Mouse (Mus musculus): ENCODE data around the gene Gm17490.

The Gm17490 gene

DNA sequence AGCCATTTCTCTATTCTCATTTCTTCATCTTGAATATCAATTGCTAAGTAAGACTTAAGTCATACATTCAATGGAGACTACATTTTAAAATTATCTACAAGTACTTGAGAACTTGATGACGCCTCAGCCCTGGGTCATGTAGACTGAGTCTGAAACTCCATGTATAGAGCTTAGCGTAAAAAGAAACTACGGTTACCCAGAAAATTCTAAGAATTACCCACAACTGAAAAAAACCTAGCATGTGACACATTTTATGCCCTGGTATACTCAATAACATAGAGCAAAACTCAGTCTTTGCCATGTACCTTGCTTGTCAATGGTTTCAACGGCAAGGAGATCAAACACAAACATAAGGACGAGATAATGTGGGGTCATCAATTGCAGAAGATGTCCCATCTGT, at the start of gene Gm17490:
Gene Gm17490 (minus strand): TSS at position 375 of the 400 bp plus-strand sequence.
- no peak for DNase-seq (ENCODE audit: low read depth)

DNA sequence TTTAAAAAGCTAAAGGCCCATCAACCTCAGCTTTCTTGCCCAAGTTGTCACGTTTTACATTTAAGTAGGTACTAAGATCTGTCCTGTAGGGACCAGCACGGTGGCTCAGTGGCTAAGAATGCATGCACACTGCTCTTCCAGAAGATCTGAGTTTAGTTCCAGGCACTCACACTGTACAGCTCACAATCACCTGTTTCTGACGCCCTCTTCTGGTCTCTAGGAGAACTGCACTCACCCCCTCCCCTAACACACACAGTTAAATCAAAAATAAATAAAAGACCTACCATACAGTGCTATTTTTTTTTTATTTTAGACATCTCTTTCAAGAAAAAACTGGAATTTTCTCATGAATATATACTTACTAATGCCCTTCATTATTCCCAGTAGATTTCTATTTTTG, 46.1 kb upstream of the Gm17490 start:
- DNase-seq (ENCODE audit: low read depth), result no peak

DNA sequence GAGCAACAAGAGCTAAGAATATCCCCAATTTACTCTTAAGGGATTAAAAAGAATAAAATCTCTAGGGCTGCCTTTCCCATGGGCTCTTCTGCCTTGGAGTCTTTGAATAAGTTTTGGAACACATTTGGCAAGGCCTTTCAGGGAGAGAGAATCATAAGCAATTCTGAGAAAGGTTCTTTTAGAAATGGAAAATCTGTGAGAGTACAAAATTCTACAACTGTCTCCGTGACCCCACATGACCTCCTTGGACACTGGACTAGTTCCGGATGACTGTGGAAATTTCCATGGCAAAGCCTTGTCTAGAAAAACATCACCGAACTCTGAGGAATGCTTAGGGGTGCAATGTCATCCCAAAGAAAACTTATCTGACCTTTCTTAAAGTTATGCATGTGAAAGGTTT, 39.3 kb upstream of the Gm17490 start:
- DNase-seq (ENCODE audit: low read depth), result no peak

DNA sequence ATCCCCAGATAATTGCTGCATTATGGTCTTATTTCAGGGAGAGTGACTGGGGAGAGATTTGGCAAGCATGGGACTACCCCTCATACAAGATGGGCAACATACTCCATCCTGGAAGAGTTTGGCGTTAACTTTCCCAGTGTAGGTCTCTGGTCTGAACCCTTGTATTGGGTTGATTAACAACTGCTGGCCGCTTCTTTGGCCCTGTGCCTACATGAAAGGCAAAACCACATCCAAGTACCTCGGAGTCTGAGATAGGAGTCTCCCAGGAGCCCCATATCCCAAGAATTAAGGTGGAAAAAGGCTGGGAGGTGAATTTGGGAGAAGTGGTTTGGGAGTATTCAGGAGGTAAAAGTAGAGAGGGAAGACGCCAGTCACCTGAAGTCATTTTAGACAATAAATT, 38.7 kb upstream of the Gm17490 start:
- DNase-seq (ENCODE audit: low read depth), result no peak

DNA sequence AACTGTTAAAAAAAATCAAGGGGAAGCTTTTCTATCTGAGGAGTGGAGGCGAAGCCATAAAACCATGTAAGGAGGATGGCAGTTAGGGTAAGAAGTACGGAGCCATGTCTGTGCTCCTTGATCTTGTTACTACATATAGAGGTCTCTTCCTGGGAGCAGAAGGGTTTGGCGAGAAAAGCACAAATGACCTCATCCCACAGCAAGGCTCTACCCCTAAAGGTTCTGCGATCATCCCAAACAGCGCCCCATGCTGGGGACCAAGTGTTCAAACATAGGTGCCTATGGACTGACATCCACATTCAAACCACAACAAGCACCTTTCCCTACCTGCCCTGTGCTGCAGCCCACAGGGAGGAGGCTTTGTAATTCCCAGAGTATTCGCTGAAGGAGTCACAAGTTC, 38.3 kb upstream of the Gm17490 start:
- no peak for DNase-seq (ENCODE audit: low read depth)

DNA sequence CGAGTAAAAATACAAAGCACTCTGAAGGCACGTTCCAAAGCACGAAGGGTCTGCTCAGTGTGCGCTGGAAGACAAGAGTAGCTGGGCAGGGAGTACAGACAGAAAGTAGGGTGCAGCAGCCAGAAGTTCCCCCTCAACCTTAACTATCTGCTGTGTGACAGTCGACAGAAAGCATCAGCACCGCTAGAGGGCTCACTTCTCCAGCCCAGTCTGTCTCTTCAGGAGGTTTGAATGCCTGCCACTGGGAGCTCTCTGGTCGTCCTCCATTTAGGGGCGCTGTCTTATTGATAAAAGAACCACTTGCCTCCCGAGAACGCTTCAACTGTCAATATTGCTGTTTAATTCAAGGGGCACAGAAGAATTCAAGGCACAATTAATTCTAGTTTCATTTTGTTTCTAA, 37.9 kb upstream of the Gm17490 start:
- DNase-seq (ENCODE audit: low read depth), result peak; percentile 36

DNA sequence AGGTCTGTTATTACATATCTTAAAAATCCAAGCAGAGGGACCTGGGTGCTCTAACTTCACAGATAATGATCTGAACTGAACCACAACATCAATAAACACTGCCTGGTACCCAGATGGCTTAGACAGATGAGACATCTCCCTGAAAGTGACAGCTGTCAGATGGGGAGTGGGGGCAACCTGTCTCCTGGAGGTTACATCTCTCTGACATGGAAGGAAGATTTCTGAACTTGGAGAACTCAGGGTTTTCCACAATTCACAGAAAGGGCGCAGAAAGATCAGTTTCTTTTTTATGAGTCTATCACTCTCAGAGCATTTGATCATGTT, 36.8 kb upstream of the Gm17490 start:
- no peak for DNase-seq (ENCODE audit: low read depth)

DNA sequence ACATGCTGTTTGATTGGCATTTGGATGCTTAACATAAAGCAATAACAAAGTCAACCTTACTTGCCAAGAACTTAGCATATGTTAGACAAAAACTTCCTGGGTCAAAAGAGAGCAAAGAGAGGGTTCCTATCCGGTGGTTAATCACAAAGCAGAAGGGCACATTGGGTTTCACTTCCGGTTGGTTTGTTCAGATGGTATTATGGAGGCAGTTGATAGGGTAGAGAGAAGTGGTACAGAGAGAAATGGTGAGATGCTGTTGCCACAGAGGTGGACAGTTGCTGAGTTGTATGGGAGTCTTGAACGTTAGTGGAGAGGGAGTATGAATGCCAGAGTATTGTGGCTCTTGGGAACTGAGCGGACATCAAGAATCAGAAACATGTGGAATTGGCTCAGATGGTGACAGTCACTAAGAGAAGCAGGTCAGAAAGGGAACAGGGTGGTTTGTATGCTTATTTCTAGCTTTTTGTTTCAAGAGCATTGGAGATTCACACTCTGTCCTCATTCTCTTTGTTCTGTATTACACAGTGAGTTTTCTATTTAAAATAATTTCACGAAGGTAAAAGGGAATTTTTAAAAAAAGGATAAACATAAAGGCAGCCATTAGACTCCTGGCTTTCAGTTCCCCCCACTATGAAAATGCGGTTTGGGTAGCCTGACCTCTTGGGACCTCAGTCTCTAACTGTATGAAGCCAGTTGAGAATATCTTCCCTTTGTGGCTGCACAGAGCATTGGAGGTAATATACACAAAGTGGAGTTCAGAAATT, 36.3 kb upstream of the Gm17490 start:
- no peak for DNase-seq (ENCODE audit: low read depth)

DNA sequence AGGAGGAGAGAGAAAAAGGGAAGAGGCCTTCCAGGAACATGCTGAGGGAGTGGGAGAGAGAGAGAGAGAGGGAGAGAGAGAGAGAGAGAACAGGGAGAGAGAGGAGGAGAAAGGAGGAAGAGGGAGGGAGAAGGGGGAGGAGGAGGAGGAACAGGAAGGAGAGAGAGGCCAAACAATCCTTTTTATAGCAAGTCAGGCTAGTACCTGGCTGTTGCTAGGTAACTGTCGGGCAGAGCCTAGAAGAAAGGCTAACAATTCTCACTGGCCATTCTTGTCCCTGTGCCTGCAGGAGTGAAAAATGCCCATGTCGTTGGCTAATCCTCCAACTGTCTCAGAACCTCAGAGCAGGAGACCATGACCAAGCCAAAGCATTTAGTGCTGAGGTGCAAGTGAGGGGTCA, 33.2 kb upstream of the Gm17490 start:
- DNase-seq (ENCODE audit: low read depth), result no peak

DNA sequence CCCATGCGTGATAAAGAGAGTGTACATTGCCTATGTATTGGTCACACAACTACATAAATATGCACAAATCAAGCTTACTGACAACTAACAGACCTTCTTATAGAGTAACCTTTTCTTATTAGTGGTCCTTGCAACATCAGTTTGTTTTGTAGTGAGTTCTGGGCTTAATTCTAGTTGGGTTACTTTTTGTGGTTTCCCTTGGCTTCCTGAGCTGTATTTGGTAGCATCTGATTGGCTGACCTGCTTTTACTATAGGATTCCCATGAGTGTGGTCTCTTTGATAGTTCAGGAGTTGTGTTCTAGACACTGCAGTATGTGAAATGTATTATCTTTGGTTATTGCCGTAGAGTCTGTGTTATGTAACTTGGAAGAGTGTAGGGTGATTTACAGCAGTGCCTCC, 31.5 kb upstream of the Gm17490 start:
- no peak for DNase-seq (ENCODE audit: low read depth)

DNA sequence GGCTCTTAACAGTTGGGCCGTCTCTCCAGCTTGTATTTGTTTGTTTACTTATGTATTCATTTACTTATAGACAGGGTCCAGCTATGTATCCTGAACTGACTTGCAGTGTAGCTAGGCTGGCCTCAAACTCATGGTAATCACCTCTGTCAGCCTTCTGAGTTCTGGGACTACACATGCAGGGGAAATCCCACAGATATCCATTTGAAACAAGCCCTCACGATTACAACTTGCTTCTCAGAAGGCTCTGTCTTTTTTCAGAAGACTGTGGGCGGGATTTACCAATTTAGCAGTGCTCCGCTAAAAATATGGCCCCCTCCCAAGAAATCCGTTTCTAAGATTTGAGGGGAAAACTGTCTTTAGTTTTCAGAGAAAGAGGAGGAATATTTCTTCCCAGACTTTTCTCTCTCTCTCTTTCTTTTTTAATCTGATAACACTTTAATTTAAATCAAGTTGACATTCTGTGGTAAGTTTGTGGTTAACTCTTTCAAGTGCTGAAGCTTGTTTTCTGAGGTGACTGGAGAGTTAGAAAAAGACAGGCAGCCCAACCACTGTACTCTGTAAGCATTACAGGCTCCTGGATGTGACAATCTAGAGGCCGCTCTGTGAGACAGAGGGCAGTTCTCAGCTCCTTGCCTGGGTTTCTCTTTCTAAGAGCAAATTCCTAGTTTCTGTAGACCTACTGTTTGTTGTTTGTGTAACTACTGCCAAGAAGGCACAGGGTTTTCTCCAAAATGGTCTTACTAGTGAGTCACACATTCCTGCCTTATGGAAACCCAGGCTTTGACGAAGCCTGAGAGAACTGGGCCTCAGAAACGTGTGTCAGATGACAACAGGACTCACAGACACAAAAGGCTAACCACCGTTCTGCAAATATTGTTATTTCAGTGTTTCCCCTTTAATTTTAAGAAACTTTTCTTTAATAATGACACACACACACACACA, 29.2 kb upstream of the Gm17490 start:
- peak; percentile 40 for DNase-seq (ENCODE audit: low read depth)

DNA sequence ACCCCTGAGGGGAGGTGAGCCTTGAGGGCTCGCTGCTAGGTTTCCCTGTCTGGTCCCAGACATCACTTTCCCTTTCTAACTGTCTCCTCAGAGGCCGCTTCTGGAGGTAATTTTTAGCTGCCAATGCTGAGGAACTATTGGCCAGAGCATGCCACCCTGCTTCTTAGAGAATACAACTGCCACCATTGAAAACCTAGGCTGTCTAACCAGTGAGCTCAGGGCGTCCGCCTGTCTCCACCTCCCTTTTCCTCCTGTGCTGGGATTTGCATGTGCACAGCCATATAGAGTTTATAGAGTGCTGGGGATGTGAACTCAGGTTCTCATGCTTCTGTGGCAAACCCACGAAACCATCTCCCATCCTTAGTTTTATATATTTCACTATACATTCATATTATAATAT, 27.7 kb upstream of the Gm17490 start:
- no peak for DNase-seq (ENCODE audit: low read depth)

DNA sequence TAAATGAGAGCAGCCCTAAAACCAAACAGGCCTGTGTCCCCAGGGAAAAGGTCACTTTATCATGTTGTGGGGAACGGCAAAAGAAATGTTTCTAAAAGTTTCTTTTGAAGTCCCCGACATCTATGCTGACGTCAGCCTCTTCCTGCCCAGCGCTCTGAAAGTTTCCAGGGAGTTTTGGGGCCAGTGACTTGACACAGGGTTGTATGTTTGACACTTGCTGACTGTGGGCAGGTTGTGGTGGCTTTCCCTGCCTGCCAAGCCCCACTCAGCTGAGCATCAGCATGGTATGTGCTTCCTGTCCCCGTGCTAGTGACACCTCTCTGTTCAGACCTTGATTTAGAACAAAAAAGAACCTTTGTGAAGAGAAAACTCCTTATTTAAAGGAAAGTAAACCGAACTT, 27.3 kb upstream of the Gm17490 start:
- no peak for DNase-seq (ENCODE audit: low read depth)

DNA sequence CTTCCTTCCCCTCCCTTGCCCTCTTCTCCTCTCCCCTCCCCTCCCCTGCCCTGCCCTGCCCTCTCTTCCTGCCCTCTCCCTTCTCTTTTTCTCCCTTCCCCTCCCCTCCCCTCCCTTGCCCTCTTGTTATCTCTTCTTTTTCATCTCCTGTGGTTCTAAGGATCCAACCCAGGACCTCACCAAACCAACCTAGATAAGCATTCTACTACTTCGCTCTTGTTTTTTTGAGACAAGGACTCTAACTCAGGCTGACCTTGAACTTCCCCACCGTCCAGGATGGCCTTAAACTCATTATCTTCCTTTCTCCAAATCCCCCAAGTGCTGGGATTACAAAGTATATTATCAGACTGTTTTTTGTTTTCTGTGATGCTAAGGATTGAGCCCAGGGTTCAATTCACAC, 26.7 kb upstream of the Gm17490 start:
- DNase-seq (ENCODE audit: low read depth), result no peak

DNA sequence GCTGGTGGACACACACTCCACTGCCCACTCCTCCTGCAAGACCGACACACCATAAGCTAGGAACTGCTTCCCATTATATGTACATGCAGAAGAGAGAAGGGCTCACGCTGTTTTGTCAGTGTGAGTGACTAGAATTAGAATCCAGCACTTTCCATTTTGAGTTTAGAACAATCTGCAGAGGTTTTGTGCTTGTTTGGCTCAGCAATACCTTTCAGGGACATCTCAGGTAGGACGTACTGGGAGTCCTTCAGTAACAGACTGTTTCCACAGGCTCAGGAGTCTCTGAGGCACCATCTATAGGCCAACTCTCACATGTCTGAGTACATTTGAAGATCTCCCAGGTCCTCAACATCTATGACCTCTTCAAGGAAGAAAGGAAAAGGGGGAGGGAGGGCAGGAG, 26.1 kb upstream of the Gm17490 start:
- DNase-seq (ENCODE audit: low read depth), result no peak

DNA sequence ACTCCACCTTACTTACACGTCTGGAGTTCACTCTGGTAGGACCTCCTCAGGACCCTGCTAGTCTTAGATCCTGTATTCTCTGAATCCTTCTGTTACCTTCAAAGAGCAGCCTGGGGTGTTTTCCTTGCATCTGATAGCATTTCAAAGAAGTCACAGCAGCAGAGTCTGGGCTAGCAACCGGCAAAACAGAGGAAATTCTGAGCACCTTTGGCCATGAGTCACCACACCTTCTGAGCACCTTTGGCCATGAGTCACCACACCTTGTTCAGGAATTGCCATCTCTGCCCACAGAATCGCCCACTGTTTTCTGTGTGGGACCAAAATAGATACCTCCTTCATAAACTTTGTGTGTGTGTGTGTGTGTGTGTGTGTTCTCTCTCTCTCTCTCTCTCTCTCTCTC, 25.4 kb upstream of the Gm17490 start:
- no peak for DNase-seq (ENCODE audit: low read depth)

DNA sequence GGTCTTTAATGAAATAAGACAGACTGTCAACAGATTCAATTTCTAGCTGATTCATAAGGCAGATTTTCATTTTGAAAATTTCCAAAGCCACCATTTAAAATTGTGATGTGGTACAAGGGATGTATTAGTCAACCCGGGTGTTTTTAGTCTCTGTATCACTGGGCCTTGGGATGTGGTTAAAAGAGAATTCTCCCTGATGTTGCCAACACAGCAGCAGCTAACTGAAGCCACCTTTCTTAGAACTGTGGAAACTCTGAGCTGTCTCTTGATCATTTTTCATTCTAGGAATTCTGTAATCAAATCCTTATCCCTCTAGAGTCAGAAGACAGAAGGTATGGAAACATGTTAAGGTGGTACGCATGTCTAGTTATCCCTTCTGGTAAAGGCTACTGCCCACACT, 19.2 kb upstream of the Gm17490 start:
- DNase-seq (ENCODE audit: low read depth), result no peak

DNA sequence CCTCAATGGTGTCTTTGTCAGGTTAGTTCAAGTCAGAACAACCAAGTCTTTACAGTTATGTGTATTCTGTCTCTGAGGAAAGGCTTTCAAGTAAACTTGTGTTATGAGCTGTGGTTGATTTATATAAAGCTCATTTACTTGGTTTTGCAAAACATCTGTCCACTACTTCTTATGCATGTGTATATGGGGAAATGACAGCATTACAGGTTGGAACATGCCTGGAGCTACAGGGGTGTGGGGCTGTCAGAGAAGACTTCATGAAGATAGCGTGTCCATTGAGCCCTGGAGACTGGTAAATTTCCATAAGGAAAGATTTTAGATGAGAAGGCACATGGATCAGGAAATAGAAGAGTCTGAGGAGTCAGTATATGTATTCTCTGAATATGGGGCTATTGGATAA, 18.0 kb upstream of the Gm17490 start:
- no peak for DNase-seq (ENCODE audit: low read depth)

DNA sequence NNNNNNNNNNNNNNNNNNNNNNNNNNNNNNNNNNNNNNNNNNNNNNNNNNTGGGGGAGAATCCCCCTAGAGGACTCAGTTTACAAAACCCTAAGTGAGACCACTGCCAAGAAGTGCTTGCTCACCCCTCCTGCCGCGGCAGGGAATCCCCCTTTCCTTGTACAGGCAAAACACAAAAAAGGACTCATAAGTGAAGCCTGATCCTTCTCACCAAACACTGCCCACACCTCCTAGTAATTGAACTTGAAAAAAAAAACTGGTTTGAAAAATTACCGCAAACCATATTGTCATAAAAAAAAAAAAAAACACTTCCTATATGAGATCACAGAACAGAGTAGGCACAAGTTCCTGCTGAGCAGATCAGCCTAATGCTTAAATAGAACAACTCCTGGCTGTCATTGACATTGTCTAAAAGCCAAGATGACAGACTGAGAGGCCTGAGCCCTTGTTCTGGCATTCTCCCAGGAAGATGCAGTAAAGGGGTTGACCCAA, 16.4 kb upstream of the Gm17490 start, which contains the start of gene Il2ra:
Gene Il2ra (plus strand): TSS at position 357 of the 491 bp plus-strand sequence.
- DNase-seq (ENCODE audit: low read depth), result no peak

DNA sequence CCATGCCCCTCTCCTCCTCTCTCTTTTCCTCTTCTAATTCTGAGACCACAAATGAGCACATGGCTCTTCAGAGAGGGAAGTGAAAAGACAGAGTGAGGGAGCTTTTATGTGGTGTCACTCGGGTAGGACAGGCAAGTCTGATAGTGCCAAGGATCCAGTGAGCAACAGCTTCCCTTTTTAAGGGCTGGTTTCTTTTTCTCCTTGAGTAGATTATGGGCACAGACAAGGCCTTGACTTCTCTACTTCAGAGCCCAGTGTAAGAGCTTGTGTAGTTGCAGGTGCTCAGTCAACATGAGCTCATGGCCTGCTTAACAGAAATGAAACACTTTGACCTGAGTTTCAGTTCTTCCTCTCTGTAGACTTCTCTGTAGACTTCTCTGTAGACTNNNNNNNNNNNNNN, 11.1 kb upstream of the Gm17490 start:
- DNase-seq (ENCODE audit: low read depth), result no peak

DNA sequence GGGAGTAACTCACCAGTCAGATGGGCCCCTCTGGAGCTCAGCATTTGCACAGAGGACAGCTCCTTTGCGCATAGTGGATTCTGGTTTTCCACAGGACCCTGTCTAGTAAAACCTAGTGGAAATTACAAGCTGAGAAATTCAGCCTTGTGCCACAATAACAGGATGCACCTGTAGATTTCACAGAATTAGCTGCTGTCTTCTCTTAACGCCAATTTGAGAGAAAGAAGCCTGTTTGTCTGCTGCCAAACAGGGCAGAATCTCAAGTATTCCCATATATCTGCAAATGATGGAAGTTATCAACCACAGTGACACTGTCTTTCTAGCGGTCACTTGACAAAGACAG, 10.0 kb upstream of the Gm17490 start:
- DNase-seq (ENCODE audit: low read depth), result no peak

DNA sequence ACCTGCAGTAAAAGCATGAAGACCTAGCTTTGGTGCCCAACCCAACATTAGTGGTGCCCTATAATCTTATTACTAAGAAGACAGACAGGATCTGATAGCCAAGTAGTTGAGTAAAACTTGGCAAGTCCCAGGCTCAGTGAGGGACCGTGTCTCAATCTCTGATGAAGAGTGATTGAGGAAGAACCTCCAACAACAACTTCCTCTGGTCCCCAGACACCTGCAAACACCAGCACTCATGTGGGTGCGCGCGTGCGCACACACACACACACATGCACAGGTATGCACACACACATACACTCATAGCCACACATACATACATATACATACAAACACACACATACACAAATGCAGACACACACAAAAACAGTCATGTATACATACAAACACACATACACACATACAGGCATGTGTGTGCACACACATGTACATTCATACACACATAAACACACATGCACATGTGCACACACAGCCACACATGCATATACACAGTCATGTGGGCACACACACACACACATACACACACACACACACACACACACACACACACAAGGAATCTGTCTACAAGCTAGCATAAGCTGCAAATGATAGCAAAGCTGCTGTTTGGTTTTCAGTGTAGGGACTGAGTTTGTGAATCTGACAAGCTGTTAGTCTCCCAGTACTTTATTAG, 9.5 kb upstream of the Gm17490 start:
- no peak for DNase-seq (ENCODE audit: low read depth)

DNA sequence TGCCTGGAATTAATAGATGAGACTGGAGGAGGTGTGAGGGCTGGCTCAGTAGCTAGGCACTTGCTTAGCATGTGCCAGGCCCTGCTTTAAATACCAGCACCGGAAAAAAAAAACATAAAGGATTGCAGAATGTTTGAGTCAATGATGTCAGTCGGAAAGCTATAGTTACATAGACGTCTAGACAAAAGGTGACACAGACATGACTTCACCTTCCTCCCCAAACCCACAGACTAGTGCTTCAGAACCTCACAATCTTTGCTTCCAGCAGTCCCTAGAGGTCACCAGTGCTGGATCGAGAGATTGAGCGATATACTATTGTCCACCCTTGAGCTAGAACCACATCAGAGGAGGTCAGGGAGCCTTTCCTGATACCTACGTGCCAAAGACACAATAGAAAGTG, 9.0 kb upstream of the Gm17490 start:
- DNase-seq (ENCODE audit: low read depth), result no peak

All from fibroblast of lung, adult 2 months (primary cell).